Mouse (Mus musculus) liver, adult 2 months (tissue): ENCODE measurements around the gene Dpp8.

ENCODE experiments used
- CTCF ChIP-seq: fragments of 200-500 bp; IDR thresholded peaks from 2 replicates; pipeline ENCODE4 v1.5.1; 2011; ENCODE audit warnings: low read depth, low read length, control low read depth
- POLR2A ChIP-seq: fragments of 200-500 bp; IDR thresholded peaks from 2 replicates; pipeline ENCODE4 v1.6.1; 2011; ENCODE audit warnings: low read length, control low read depth; ENCODE audit not compliant: insufficient read depth; ENCODE audit errors: extremely low read depth

GRCm38 (mm10) chr9:65036861-65037260 lies 4.6 kb downstream of the Dpp8 start:
- TF ChIP-seq CTCF = no peak
- TF ChIP-seq POLR2A = no peak
